Mouse (Mus musculus): ENCODE data around the gene Xab2. TPM values are rescaled to one million over a fixed set of nuclear protein-coding genes. Genes with fewer than 3 reads are reported as not detected.

Xab2 gene
- total RNA-seq (2021): 10 to 100 TPM; 33.9 to 34.1 TPM
- long read RNA-seq, full-length matches to known transcripts: 19 of 29 reads
- long read RNA-seq, partial matches to known transcripts: 8 of 29 reads
- long read RNA-seq, other reads (novel, unspliced or antisense): 2 of 29 reads

DNA sequence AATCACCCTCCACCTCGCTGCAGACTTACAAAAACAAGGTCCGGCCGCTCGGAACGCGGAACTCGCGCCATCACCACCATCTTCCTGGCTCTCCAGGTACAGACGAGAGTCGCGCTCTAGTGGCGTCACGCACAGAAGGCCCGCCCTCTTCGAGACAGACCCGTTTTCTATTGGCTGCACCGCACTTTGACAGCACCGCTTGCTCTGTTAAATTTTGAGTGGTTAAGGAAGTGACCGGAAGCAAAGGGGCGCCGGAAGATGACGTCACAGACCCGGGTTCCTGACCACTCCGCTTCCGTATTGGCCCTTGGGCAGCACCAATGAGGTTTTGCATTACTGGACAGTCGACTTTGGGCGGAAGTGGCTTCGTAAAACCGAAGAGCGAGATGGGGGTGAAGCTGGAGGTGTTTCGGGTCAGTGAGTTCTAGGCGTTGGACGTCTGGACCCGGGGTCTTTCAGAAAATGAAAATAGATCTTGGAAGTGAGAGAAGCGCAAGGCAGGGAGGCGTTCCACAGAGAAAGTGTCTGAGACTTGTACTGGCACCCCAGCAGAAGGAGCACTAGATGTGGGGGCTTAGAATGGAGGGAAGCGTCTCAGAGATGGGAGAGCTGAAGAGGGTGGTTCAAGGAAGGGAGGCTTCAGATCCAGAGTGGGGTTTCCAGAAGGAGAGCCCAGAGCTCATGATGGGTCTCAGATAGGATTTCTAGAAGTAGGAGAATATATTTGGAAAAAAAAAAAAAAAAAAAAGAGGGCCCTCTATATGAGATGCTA is at the start of gene Xab2, which contains the start of gene Pet100:
Xab2 (minus strand) TSS at position 118 of the 772 bp plus-strand sequence.
Pet100 (plus strand) TSS at position 350 of the 772 bp plus-strand sequence.
- DNase-seq (ENCODE audit: low spot score in 2 of 2): peak; percentile 98 to 99

GRCm38 (mm10) chr8:3670388-3670787 is 49.3 kb upstream of the Xab2 start:
- DNase-seq (ENCODE audit: low spot score in 2 of 2): no peak

GRCm38 (mm10) chr8:3665507-3665906 is 44.4 kb upstream of the Xab2 start, which contains the start of gene Mcemp1:
TSS of gene Mcemp1 (plus strand) at chr8:3665754.
- no peak for DNase-seq (ENCODE audit: low spot score in 2 of 2)

- DNase-seq (ENCODE audit: low spot score in 2 of 2): no peak
Measured at GRCm38 (mm10) chr8:3664405-3664804, 43.3 kb upstream of the Xab2 start.

GRCm38 (mm10) chr8:3660889-3661288 is 39.8 kb upstream of the Xab2 start:
- DNase-seq (ENCODE audit: low spot score in 2 of 2): no peak

DNA sequence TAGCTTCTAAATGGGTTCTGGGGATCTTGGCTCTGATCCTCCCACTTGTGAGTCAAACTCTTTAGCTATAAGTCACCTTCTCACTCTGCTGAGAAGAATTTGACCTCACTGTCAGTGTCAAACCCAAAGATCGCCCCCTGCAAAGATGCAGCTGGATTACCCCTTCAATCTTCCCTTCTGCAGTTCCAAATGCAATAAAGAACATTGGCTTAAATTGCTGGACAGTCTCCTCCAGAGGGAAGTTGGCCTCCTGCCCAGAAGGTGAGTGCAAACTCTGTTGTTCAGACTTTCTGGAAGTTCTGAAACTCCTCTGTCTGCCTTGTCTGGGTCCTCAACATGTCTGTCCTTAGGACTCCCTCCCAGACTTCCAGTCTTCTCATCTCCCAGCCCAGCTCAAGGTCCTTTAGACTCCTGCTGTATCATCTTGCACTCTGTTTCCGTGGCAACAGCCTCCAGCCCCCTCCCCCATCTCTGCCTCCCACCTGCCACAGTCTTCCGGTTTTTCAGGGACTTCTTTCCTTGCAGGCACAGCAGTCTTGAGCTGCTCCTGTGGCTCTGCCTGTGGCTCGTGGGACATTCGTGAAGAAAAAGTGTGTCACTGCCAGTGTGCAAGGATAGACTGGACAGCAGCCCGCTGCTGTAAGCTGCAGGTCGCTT is 35.7 kb upstream of the Xab2 start:
- DNase-seq (ENCODE audit: low spot score in 2 of 2): peak in 1 of 2 experiments; percentile 21

DNA sequence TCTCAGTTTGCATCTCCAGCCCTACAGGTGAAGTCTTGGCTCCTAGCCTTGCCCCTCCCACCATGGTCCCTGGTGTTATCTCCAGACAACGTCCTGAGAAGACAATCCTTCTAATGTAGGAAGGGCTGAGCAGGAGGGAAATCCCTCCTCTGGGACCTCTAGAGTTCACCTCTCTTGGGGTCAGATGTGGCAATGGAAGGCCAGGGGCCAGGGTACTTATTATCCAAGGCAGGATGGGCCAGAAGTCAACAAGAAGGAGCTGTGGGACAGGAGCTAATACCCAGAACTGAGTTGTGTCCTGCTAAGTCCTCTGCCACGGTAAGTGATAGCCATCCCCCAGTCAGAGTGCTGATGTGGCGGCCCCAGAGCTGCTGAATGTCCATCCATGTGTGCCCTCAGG is 34.4 kb upstream of the Xab2 start, which contains the start of gene Retn:
Retn (plus strand) TSS at position 245 of the 400 bp plus-strand sequence.
- DNase-seq (ENCODE audit: low spot score in 2 of 2): no peak

DNA sequence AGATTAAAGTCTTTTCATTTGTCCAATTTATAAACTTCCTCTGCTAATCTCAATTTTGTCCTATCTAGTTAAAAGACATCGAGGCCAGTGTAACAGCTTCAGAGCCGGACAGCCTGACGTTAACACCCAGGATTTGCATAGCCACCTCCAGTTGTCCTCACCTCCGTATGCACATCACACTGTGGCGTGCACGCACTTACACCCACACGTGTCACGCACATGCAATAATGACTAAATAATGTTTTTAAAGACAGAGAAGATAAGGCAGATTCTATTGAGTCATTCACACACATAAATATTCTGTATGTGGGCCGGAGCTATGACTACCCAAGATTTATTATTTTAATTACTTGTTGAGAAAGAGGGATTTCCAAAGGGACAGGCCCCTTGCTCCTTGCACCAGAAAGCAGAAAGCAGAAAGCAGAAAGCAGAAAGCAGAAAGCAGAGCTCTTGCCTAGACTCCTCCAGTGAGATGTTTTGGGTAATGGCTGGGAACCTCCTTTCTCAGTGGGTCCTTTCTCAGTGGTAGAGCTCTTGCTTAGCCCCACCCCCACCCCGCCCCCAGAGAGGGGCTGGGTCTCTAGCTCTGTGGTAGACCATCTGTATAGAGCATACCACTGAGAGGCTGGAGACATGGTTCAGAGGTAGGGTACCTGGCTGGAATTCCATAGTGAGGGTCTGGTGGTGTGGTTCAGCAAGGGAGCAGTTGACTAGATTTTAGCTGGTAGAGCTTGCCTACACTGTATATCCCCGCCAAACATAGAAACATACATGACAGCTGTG is 33.8 kb upstream of the Xab2 start:
- no peak for DNase-seq (ENCODE audit: low spot score in 2 of 2)

DNA sequence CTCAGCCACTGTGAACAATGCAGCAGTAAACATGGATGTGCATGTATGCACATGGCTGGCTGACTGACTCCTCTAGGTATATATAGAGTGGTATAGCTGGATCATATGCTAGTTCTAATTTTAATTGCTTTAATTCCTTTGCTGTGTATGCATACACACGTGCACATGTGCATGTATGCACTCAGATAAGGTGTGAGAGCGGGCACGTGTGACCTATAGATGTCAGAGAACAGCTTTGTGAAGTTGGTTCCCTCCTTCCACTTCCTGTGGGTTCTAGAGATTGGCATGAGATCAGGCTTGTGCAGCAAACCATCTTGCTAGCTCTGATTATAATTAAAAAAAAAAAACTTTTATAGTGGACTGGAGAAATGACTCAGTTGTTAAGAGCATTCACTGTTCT is 31.7 kb upstream of the Xab2 start:
- DNase-seq (ENCODE audit: low spot score in 2 of 2): no peak

GRCm38 (mm10) chr8:3648990-3649389 is 27.9 kb upstream of the Xab2 start:
- DNase-seq (ENCODE audit: low spot score in 2 of 2): no peak

DNA sequence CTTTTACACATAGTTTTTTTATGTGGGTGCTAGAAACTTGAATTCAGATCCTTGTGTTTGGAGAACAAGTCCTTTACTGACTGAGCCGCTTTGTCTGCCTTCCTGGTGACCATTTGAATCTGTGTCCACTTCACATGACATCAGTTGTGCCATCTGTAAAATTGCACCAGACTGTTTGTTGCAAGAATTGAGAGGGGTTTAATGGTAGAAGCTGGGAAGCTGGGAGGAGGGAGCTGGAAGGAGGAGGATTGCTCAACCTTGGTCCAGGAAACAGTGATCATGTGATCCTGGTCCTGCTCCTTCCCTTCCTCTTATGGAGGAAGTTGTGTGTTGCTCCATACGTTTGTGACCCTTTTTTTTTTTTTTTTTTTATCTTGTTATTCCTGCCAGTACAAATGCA is 27.2 kb upstream of the Xab2 start:
- no peak for DNase-seq (ENCODE audit: low spot score in 2 of 2)

DNA sequence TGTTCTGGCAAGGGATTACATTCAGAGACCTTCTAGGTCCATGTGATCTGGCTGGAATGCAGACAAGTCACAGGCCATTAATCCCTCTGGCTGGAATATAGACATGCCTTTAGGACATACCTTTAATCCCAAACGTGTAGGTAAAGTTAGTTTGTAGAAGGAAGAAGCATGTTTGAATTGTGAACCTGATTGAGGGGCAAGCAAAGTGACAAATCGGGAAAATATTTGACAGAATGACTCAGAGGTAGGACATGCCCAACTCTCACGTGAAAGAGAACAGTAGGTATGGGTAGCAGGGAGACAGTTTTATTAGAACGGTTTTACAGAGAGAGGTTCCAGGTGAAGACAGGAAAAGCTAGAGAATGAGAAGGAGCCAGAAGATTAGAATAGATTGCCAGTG is 26.4 kb upstream of the Xab2 start:
- DNase-seq (ENCODE audit: low spot score in 2 of 2): no peak

DNA sequence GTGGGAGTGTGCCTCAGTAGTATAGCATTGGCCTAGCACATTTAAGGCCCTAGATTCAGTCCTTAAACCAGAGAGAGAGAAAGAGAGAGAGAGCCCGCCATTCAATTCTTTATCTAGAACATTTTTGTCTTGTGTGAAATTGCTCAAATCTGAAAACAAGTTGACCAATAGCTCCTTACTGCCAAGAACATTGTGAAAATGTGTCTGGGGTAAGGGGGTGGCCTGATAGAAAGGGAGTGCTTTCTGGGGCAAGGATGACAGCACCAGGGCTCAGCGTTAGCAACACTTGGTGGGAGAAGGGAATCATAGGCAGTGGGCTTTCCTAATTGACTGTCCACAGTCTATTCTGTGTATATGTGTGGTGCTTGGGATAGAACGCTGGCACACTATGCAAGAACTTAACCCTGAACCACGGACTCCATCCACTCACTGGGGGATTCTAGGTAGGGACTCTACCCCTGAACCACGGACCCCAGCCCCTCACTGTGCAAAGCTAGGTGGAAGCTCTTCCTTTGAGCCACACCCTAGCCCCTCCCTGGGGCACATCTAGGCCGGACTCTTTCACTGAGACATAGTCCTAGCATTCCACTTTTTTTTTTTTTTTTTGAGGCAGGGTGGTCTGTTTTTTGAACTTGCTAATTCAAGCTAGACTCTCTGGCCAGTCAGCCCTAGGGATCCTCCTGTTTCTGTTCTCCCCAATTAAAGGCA is 25.9 kb upstream of the Xab2 start:
- no peak for DNase-seq (ENCODE audit: low spot score in 2 of 2)

DNA sequence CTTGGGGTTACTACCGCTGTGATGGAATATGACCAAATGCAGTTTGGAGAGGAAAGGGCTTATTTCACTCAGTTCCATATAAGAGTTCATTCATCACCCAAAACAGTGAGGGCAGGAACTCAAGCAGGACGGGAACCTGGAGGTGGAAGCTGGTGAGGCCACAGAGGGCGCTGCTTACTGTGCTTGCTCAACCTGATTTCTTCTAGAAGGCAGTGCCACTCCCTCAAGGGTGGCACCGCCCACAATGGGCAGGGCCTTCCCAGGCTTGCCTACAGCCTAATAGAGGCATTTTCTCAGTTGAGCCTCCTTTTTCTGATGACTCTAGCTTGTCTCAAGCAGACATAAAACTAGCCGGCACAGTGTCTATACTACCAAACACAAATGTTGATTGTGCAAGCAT is 24.7 kb upstream of the Xab2 start:
- DNase-seq (ENCODE audit: low spot score in 2 of 2): peak; percentile 25 to 32

- no peak for DNase-seq (ENCODE audit: low spot score in 2 of 2)
Measured at GRCm38 (mm10) chr8:3631478-3631875, 10.4 kb upstream of the Xab2 start.

DNA sequence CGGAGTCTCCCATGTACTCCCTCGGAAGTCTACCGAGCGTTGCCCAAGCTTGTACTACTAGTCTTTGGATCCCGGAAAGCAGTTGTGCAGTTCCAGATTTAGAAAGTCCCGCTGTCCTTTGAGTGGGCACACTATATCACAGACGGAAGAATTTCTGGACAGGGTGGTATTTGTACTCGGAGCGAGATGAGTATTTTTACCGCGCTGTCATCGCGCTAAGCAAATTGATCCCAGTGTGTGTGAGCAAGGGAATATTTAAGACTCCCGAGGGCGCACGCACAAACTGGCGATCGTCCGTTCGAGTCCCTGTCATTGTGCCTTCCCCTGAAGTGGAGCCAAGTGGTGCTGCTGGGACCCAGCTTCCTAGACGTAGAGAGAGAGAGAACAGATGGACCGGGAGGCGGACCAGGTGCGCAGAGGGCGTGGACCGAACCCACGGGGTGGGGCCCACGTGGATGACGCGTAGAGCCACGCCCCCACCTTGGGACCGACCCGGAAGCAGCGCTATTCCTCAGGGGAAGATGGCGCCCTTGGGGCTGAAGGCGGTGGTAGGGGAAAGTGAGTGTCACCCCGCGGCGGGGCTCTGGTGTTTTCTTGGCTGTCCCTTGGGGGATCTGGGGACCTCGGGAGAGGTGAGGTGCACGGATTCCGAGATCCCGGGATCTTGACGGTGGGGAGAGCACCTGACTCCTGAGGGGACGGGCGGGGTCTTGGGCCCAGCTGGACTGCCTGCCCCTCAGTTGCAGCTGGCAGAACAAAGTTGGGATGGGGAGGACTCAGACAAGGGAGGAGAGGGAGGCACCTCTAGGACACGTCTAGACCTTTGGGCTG is 9.7 kb upstream of the Xab2 start, which contains the start of gene Stxbp2:
Stxbp2 (plus strand) TSS at position 309 of the 831 bp plus-strand sequence.
- peak; percentile 53 to 68 for DNase-seq (ENCODE audit: low spot score in 2 of 2)

GRCm38 (mm10) chr8:3628014-3628413 is 6.9 kb upstream of the Xab2 start:
- DNase-seq (ENCODE audit: low spot score in 2 of 2): no peak

DNA sequence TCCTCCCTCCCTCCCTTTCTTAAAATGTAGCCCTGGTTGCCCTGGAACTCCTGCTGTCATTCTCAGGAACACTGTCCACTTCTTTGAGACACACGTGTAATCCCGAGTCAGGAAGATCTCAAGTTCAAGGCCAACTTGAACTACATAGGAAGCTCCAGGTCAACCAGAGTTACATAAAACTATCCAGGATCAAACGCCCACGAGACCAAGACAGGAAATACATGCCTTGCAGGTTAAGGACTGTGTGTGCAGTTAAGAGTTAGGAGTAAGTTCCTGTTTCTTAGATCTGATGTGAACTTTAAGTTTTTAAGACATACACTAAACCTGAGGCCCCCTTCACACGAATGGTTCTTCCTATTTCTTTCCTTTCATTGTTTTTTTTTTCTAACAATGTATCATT is 5.9 kb upstream of the Xab2 start:
- DNase-seq (ENCODE audit: low spot score in 2 of 2): no peak

DNA sequence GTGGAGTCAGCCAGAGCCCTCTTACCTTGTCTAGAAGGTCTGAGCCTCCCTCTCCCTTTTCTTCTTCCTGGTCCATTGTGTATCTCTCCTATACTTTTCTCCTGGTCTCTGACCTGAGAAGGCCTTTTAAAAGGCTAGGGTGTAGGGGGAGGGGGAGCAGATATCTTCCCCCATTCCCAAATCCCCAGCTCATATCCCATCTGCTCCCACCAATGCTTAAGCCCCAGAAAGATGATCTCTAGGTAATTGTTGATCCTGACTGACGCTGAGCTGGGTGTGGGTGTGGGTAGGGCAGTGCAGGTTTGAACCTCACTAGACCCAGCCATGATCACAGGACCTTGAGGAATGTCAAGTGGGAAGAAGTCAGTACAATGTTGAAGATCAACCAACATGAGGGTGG is 4.3 kb upstream of the Xab2 start, which contains the start of gene Pcp2:
Pcp2 (minus strand) TSS at position 101 of the 400 bp plus-strand sequence.
- DNase-seq (ENCODE audit: low spot score in 2 of 2): no peak

GRCm38 (mm10) chr8:3622119-3622518 is 1.0 kb upstream of the Xab2 start:
- DNase-seq (ENCODE audit: low spot score in 2 of 2): no peak

Measured in layer of hippocampus, postnatal 10 days (tissue).